8 mouse cellular contexts compared by ENCODE assay signal in the genomic region with DNA sequence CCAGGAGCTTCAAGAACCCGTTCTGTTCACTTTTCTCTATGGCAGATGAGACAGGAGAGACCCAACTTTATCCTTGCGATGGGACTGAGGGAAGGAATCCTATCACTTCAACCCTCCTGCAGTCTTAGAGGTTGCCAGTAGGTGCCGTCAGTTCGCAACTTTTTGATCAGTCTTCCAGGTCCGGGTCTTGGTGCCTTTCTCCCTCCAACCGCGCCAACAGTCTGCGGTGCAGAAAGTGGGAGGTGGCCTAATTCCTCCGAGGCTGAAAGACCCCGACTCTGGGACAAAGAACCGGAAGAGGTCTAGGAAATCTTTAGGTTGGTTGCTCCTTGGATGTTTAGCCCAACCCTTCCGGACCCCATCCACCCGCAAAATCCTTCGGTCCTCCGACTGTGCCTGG. TPM values are rescaled to one million over a fixed set of nuclear protein-coding genes. Genes with fewer than 3 reads are reported as not detected.
A peak's percentile ranks its signal among the peaks of the same experiment; 100 is the strongest.
DNase-seq lines count a peak whose midpoint lies in the region; ATAC-seq and TF ChIP-seq lines count a peak whose summit lies in the region.

No protein-coding gene starts in this region.

- 0 out of 2 replicates have a peak, but pooled peaks cover 3% of the 10 kb centered on the region for H3K9me3 ChIP-seq in E14TG2a.4 (ENCODE audit: low read length)
- no peaks in the 10 kb centered on the region for H3K9me3 ChIP-seq in forebrain, embryonic 13.5 days (replicated peaks)
- H3K9me3 ChIP-seq in liver, postnatal 0 days (ENCODE audit: low read length), result no peaks in the 10 kb centered on the region
- no peaks in the 10 kb centered on the region for H3K9me3 ChIP-seq in neural tube, embryonic 13.5 days

- ATAC-seq in forebrain, embryonic 13.5 days, result peak; percentile 87
- peak; percentile 29; the same call in 1 of the 2 replicates for ATAC-seq in liver, postnatal 0 days
- ATAC-seq in neural tube, embryonic 13.5 days (ENCODE audit: low read depth), result peak; percentile 85

- peak overlapping the region; percentile 87 for H3K9ac ChIP-seq in forebrain, embryonic 13.5 days
- peak overlapping the region; percentile 86 for H3K9ac ChIP-seq in liver, postnatal 0 days (replicated peaks)
- peak overlapping the region; percentile 88 for H3K9ac ChIP-seq in neural tube, embryonic 13.5 days

- peak overlapping the region; percentile 82 for H3K27ac ChIP-seq in forebrain, embryonic 13.5 days
- H3K27ac ChIP-seq in liver, postnatal 0 days (ENCODE audit: low read depth), result peak overlapping the region; percentile 39; the same call in 1 of the 2 replicates
- H3K27ac ChIP-seq in neural tube, embryonic 13.5 days (replicated peaks), result peak overlapping the region; percentile 84

- peak; percentile 77 for DNase-seq in c-Kit-positive CD71-negative TER-119-negative erythroid progenitor cells, embryonic 14.5 days (ENCODE audit: low read depth)
- peak; percentile 90 to 92 for DNase-seq in heart, postnatal 10 days
- DNase-seq in kidney, postnatal 4 days, result peak; percentile 89 to 93
- DNase-seq in liver, postnatal 0 days, result peak; percentile 81
- DNase-seq in telencephalon, adult 2 months (ENCODE audit: low read depth, low spot score), result peak; percentile 51

- TF ChIP-seq EP300 in liver, postnatal 0 days (IDR thresholded peaks at IDR 0.05; ENCODE audit: low read depth), result no peak

- intact Hi-C loops in heart, postnatal 10 days (cut with DNase I), result loop anchor here (1.0 to 2.0 kb wide), 4 partner anchors 27 to 117 kb away; no protein-coding TSS in a partner anchor

- H3K4me2 ChIP-seq in forebrain, embryonic 13.5 days, result peak overlapping the region; percentile 99
- peak overlapping the region; percentile 89 for H3K4me2 ChIP-seq in liver, postnatal 0 days (ENCODE audit: low read depth, low read length)
- H3K4me2 ChIP-seq in neural tube, embryonic 13.5 days, result peak overlapping the region; percentile 98

- under 1% methylated on average over 15 of the region's 15 CpGs for WGBS in forebrain, embryonic 13.5 days
- 2% methylated on average over 15 of the region's 15 CpGs for WGBS in liver, postnatal 0 days (ENCODE audit: insufficient replicate concordance)
- under 1% methylated on average over 15 of the region's 15 CpGs for WGBS in neural tube, embryonic 13.5 days

- H3K36me3 ChIP-seq in E14TG2a.4 (ENCODE audit: insufficient read depth, low read length), result no peaks in the 10 kb centered on the region
- H3K36me3 ChIP-seq in forebrain, embryonic 13.5 days (ENCODE audit: poor library complexity, severe bottlenecking), result no peaks in the 10 kb centered on the region
- no peaks in the 10 kb centered on the region for H3K36me3 ChIP-seq in liver, postnatal 0 days (replicated peaks; ENCODE audit: insufficient read depth, low read length)
- H3K36me3 ChIP-seq in neural tube, embryonic 13.5 days, result no peaks in the 10 kb centered on the region

- peak overlapping the region; percentile 82 for H3K4me3 ChIP-seq in E14TG2a.4 (replicated peaks; ENCODE audit: low read length)
- peak overlapping the region; percentile 67 for H3K4me3 ChIP-seq in forebrain, embryonic 13.5 days
- peak overlapping the region; percentile 75 for H3K4me3 ChIP-seq in liver, postnatal 0 days (ENCODE audit: low read depth, low read length)
- peak overlapping the region; percentile 67 for H3K4me3 ChIP-seq in neural tube, embryonic 13.5 days

- H3K27me3 ChIP-seq in E14TG2a.4 (ENCODE audit: insufficient read depth, low read length), result peaks cover 49% of the 10 kb centered on the region
- no peaks in the 10 kb centered on the region for H3K27me3 ChIP-seq in forebrain, embryonic 13.5 days
- peaks cover 9% of the 10 kb centered on the region for H3K27me3 ChIP-seq in liver, postnatal 0 days (ENCODE audit: insufficient read depth, low read length)
- H3K27me3 ChIP-seq in neural tube, embryonic 13.5 days, result no peaks in the 10 kb centered on the region

- peaks cover 34% of the 10 kb centered on the region for H3K4me1 ChIP-seq in E14TG2a.4 (replicated peaks; ENCODE audit: low read depth, low read length)
- peaks cover 30% of the 10 kb centered on the region for H3K4me1 ChIP-seq in forebrain, embryonic 13.5 days
- peaks cover 14% of the 10 kb centered on the region for H3K4me1 ChIP-seq in liver, postnatal 0 days (ENCODE audit: insufficient read depth)
- peaks cover 39% of the 10 kb centered on the region for H3K4me1 ChIP-seq in neural tube, embryonic 13.5 days (replicated peaks)

- TF ChIP-seq CTCF in E14TG2a.4 (conservative IDR thresholded peaks at IDR 0.05; ENCODE audit: low read length), result peak; percentile 64
- TF ChIP-seq CTCF in liver, postnatal 0 days (IDR thresholded peaks at IDR 0.05; ENCODE audit: low read depth), result peak; percentile 88

RNA-seq across cellular contexts. Expression of a gene that starts 1.3 kb away (rescaled TPM):
- polyA plus RNA-seq in forebrain, embryonic 13.5 days (2015; fragmentation: Nextera tagmentation; extraction: Ambion mirVana), result 131 TPM in 2 replicates
- total RNA-seq in heart, postnatal 10 days (2021), result 100 to 1,000 TPM; 192 to 218 TPM
- polyA plus RNA-seq in liver, postnatal 0 days (2015; fragmentation: Nextera tagmentation; extraction: Ambion mirVana), result 665 and 672 TPM in 2 replicates
- polyA plus RNA-seq in neural tube, embryonic 13.5 days (2015; fragmentation: Nextera tagmentation; extraction: Ambion mirVana), result 189 and 233 TPM in 2 replicates

RNA-seq across cellular contexts. Expression of a gene that starts 15.8 kb away (rescaled TPM):
- polyA plus RNA-seq in forebrain, embryonic 13.5 days (2015; fragmentation: Nextera tagmentation; extraction: Ambion mirVana), result 276 and 284 TPM in 2 replicates
- total RNA-seq in heart, postnatal 10 days (2021), result 10 to 100 TPM; 53.3 to 57.0 TPM
- 74.3 and 90.2 TPM in 2 replicates for polyA plus RNA-seq in liver, postnatal 0 days (2015; fragmentation: Nextera tagmentation; extraction: Ambion mirVana)
- polyA plus RNA-seq in neural tube, embryonic 13.5 days (2015; fragmentation: Nextera tagmentation; extraction: Ambion mirVana), result 45.5 and 60.7 TPM in 2 replicates

RNA-seq across cellular contexts. Expression of a gene that starts 49.3 kb away (rescaled TPM):
- not detected in 2 replicates for polyA plus RNA-seq in forebrain, embryonic 13.5 days (2015; fragmentation: Nextera tagmentation; extraction: Ambion mirVana)
- total RNA-seq in heart, postnatal 10 days (2021), result under 1 TPM; 0.12 TPM
- polyA plus RNA-seq in liver, postnatal 0 days (2015; fragmentation: Nextera tagmentation; extraction: Ambion mirVana), result 0.25 and 0.31 TPM in 2 replicates
- 0.40 TPM in 1 of 2 replicates, not detected in the other for polyA plus RNA-seq in neural tube, embryonic 13.5 days (2015; fragmentation: Nextera tagmentation; extraction: Ambion mirVana)

RNA-seq across cellular contexts. Expression of a gene that starts 57.0 kb away (rescaled TPM):
- polyA plus RNA-seq in forebrain, embryonic 13.5 days (2015; fragmentation: Nextera tagmentation; extraction: Ambion mirVana), result 0.21 TPM in 1 of 2 replicates, not detected in the other
- 1 to 10 TPM; 1.3 to 2.0 TPM for total RNA-seq in heart, postnatal 10 days (2021)
- not detected in 2 replicates for polyA plus RNA-seq in liver, postnatal 0 days (2015; fragmentation: Nextera tagmentation; extraction: Ambion mirVana)
- polyA plus RNA-seq in neural tube, embryonic 13.5 days (2015; fragmentation: Nextera tagmentation; extraction: Ambion mirVana), result 1.4 and 1.5 TPM in 2 replicates

Comparison
In these comparisons a context has a peak if more than half of its experiments do, and no peak if none do; other contexts are left out.
1. Peak in every context shown above with its lines: DNase-seq, ATAC-seq, H3K4me3 ChIP-seq and H3K27ac ChIP-seq.
2. ATAC-seq: peak in every context shown above with its lines; median percentile 87 in forebrain, embryonic 13.5 days; 85 in neural tube, embryonic 13.5 days; 29 in liver, postnatal 0 days.